Mouse (Mus musculus): ENCODE data around the gene Sfxn4.

DNA sequence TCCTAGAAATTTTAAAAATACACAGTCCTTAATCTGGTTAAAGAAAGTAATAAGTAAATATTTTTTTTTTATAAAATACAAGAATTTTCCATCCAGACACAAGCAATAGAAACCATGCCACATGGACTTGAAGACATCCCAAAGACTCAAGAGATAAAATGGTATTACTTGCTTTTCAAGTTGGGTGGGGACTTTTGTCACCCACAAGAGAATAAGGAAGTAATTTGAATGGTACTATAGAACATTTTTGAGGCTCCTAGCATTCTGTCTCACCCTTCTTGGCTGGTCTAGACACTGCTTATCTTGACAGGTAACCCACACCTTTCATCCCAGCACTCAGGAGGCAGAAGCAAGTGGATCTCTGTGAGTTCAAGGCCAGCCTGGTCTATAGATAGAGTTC lies 49.0 kb upstream of the Sfxn4 start:
- TF ChIP-seq POLR2A (IDR thresholded peaks at IDR 0.05; ENCODE audit: control insufficient read depth, extremely low read depth, insufficient read depth, low read length, poor library complexity) (no peak), CTCF (IDR thresholded peaks at IDR 0.05; ENCODE audit: borderline replicate concordance, control insufficient read depth, extremely low read depth, insufficient read depth, low read length, poor library complexity) (no peak)

Data from thymus, adult 2 months (tissue).